Mouse (Mus musculus): ENCODE measurements at regions not wholly inside any gene's neighbourhood (a gene's known extent, or its start where the extent isn't known, plus 50 kb on each side); places are given as distances from the start of the nearest gene placed in this dataset.

GRCm38 (mm10) chr11:22638171-22638570 is 126.3 kb downstream of the Tmem17 start:
- TF ChIP-seq CTCF (IDR thresholded peaks at IDR 0.05; ENCODE audit: borderline replicate concordance, extremely low read depth, insufficient read depth, insufficient read length): no peak
- TF ChIP-seq POLR2A (IDR thresholded peaks at IDR 0.05; ENCODE audit: borderline replicate concordance, extremely low read depth, insufficient read depth, insufficient read length, poor library complexity, severe bottlenecking): no peak

Measured in brain, embryonic 14.5 days (tissue).